Mouse (Mus musculus): ENCODE results near the gene Gm49366. TPM values are rescaled to one million over a fixed set of nuclear protein-coding genes. Genes with fewer than 3 reads are reported as not detected.

Gm49366 gene
- not detected in 2 replicates for polyA plus RNA-seq (2012; rRNA removed)

GRCm38 (mm10) chr12:84038691-84039111, at the start of gene Gm49366:
Gene Gm49366 (plus strand): TSS chr12:84038935.

GRCm38 (mm10) chr12:84009171-84009965, 29.4 kb upstream of the Gm49366 start, which contains the start of gene Acot1:
Gene Acot1 (plus strand): TSS chr12:84009490.

GRCm38 (mm10) chr12:84038241-84038640, 494 bp upstream of the Gm49366 start, which contains the start of gene Acot4:
Gene Acot4 (plus strand): TSS chr12:84038379.

GRCm38 (mm10) chr12:84051937-84052474, 13.3 kb downstream of the Gm49366 start, which contains the start of gene Acot3:
Gene Acot3 (plus strand): TSS chr12:84052144.

GRCm38 (mm10) chr12:84068986-84069385, 30.3 kb downstream of the Gm49366 start, which contains the start of gene Acot5:
Gene Acot5 (plus strand): TSS chr12:84069325.

GRCm38 (mm10) chr12:84100604-84101492, 62.1 kb downstream of the Gm49366 start, which contains the start of gene Acot6:
Gene Acot6 (plus strand): TSS chr12:84100654.

Other genes with a start within 250 kb of the Gm49366 start
- 71.9 and 86.5 TPM in 2 replicates for gene Numb, start 117.0 kb upstream of the Gm49366 start, polyA plus RNA-seq (2012; rRNA removed)
- gene Riox1, start 88.3 kb upstream of the Gm49366 start, polyA plus RNA-seq (2012; rRNA removed) = 30.3 and 43.9 TPM in 2 replicates
- 0.10 and 0.17 TPM in 2 replicates for gene Heatr4, start 54.1 kb upstream of the Gm49366 start, polyA plus RNA-seq (2012; rRNA removed)
- 29.5 and 34.1 TPM in 2 replicates for gene Acot2, start 51.1 kb upstream of the Gm49366 start, polyA plus RNA-seq (2012; rRNA removed)
- 47.4 and 72.4 TPM in 2 replicates for gene Acot1, start 29.4 kb upstream of the Gm49366 start, polyA plus RNA-seq (2012; rRNA removed)
- gene Acot4, start 556 bp upstream of the Gm49366 start, polyA plus RNA-seq (2012; rRNA removed) = 0.85 and 1.4 TPM in 2 replicates
- 0.63 TPM in 2 replicates for gene Acot3, start 13.2 kb downstream of the Gm49366 start, polyA plus RNA-seq (2012; rRNA removed)
- gene Acot5, start 30.4 kb downstream of the Gm49366 start, polyA plus RNA-seq (2012; rRNA removed) = 0.43 and 1.1 TPM in 2 replicates
- 6.7 and 8.8 TPM in 2 replicates for gene Acot6, start 61.7 kb downstream of the Gm49366 start, polyA plus RNA-seq (2012; rRNA removed)
- gene Dnal1, start 75.4 kb downstream of the Gm49366 start, polyA plus RNA-seq (2012; rRNA removed) = 5.1 and 5.3 TPM in 2 replicates
- 0.70 and 0.77 TPM in 2 replicates for gene Pnma1, start 109.6 kb downstream of the Gm49366 start, polyA plus RNA-seq (2012; rRNA removed)
- gene Elmsan1, start 179.9 kb downstream of the Gm49366 start, polyA plus RNA-seq (2012; rRNA removed) = 14.0 and 15.7 TPM in 2 replicates
- gene Ptgr2, start 246.3 kb downstream of the Gm49366 start, polyA plus RNA-seq (2012; rRNA removed) = 5.3 and 6.0 TPM in 2 replicates